Mouse (Mus musculus): Measurements from ENCODE around the gene Tspan5.

Tspan5 gene

DNA sequence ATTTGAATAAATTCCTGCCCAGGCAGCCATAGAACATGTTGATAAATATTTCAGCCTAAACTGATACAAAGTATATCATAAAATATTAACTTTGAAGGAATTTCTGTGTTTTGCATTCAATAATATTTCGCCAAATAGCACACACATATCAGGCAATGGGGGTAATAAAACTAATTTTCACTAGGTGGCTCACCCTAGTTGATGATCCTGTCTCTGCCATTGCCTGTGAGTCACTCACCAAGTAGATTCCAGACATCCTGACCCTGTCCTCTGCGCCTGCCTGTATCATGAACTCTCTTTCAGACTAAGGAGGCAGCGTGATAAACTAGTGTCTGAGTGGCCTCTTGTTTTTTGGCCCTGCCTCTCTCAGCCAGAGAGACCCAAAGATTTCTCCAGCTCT lies 105.8 kb downstream of the Tspan5 start:
- no peak for DNase-seq (ENCODE audit: low spot score)

- no peak for DNase-seq (ENCODE audit: low spot score)
Observed at GRCm38 (mm10) chr3:138849755-138850301, 107.8 kb downstream of the Tspan5 start.

DNA sequence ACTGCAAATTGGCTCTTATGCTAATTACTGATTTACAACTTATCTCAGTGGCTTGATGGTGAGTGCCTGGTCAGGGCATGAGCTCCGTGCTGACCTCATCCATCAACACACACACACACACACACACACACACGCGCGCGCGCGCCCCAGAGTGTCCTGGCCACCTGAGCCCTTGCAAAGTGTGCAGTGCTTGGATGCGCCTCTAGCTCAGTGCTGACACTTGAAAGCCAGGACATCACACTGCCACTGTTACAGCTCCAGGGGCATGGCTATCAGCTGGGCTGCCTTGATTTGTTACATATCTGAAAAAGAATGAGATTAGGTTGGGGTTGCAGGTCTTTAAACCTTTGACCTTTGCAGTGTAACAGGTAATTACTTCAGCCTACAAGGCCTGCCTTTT lies 109.9 kb downstream of the Tspan5 start:
- no peak for DNase-seq (ENCODE audit: low spot score)

- DNase-seq (ENCODE audit: low spot score) = no peak
Observed at GRCm38 (mm10) chr3:138852982-138853689, 111.1 kb downstream of the Tspan5 start.

DNA sequence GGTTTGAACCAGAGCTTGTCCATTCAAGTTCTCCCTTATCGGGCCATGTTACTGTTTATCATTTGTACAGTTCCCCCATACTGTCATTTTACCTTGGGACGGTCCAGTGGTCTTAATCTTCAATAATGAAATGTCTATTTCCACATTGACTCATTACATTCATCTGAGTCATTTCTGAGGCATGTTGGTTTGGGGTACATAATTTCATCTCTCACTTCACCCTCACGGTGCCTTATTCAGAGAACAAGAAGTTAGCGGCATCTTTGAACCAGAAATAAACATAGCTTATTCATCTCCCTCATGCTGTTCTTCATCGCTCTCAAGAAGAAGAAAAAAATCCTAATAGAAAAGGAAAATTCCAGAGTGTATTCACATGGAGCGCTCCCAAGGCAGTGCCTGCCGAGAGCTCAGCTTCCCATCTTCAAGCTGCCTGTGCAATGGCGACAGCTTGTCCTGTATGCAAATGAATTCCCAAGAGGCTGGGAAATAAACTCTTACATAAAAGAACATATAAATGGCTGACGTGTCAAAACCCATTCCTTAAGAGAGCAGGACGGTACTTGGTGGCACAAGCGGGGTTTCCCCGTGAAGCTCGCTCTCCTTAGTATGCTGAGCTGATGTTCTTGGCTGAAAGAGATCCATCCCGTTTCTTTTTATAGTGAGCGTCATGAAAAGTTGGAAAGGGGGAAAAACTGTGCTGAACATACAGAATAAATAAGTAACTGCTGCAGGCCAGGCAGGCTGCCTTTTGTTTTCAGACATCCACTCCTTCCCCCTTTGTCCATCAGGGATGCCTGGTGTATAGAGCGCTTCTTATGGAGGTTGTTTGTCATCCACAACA lies 112.2 kb downstream of the Tspan5 start:
- no peak for DNase-seq (ENCODE audit: low spot score)

DNA sequence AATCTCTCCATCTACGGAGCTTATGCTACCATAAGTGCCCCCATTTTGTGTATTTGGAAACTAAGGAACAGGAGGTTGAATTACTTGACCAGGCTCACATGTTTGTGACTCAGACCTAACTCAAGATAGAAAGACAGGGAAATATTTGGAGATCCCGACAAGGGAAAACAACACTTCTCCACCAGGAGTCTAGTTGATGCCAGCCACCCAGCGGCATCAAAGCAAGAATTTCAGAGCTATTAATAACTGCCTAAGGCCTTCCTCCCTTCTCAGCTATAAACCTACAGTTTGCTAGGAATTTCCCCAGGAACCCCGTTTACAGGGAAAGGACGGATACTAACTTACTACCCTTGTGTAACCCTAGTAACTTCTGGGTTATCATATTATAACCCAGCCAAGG lies 113.4 kb downstream of the Tspan5 start:
- no peak for DNase-seq (ENCODE audit: low spot score)

- no peak for DNase-seq (ENCODE audit: low spot score)
Observed at GRCm38 (mm10) chr3:138856946-138857345, 115.0 kb downstream of the Tspan5 start.

DNA sequence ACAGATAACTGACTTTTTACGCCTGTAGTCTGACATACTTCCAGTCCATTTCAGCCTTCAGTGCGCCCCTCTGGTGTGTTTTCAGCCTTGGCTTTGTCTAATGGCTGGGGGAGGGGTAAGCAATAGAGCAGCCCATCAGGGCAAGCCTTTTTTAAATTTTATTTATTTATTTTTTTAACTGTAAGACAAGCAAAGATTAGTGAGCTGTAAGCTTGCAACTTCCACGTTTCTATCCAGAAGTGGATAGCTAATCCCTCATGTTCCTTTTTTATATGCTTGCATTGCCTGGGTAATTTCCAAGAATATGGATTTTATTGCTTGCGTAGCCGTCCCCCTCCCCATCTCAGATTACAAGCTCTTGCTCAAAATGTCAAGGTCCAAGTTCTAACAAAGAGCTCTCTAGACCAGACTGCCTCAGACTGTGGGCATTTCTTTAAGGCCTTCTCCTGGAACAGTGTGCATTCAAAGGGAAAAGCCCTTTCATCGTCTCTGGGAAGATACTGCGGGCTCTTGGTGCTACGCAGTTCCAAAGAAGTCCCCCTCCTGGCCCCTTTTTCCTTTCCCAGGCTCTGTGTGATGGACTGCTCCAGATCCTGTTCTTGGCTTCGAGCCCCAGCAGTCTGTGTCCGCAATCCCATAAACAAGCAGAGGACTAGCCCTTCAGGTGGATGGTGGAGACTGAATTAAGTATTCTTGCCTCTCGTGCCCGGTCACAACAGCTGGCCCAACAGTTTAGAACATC lies 116.0 kb downstream of the Tspan5 start:
- DNase-seq (ENCODE audit: low spot score) = no peak

DNA sequence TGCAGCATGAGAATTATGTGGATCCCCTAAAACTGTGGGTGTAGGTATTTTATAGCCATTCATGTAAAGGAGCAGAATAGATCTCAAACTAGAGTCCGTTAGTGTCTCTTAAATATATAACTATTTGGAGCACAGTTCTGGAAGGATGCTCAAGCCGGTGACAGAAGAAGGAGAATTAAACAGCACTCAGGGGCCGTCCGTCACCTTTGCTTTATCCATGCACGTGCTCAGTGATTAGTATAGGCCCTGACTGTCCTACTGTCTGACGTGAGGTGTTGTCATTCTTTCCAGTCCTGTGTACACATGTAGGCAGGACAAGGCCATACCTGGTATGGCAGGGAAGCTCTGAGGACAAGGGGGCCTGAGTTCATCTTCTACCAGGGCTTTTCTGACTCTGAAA lies 116.7 kb downstream of the Tspan5 start:
- no peak for DNase-seq (ENCODE audit: low spot score)

GRCm38 (mm10) chr3:138859166-138859565 lies 117.2 kb downstream of the Tspan5 start:
- DNase-seq (ENCODE audit: low spot score) = no peak

- DNase-seq (ENCODE audit: low spot score) = no peak
Observed at GRCm38 (mm10) chr3:138859666-138860065, 117.7 kb downstream of the Tspan5 start.

GRCm38 (mm10) chr3:138860257-138860760 lies 118.3 kb downstream of the Tspan5 start:
- DNase-seq (ENCODE audit: low spot score) = no peak

- DNase-seq (ENCODE audit: low spot score) = no peak
Observed at GRCm38 (mm10) chr3:138861032-138861431, 119.0 kb downstream of the Tspan5 start.

GRCm38 (mm10) chr3:138861589-138861988 lies 119.6 kb downstream of the Tspan5 start:
- no peak for DNase-seq (ENCODE audit: low spot score)

DNA sequence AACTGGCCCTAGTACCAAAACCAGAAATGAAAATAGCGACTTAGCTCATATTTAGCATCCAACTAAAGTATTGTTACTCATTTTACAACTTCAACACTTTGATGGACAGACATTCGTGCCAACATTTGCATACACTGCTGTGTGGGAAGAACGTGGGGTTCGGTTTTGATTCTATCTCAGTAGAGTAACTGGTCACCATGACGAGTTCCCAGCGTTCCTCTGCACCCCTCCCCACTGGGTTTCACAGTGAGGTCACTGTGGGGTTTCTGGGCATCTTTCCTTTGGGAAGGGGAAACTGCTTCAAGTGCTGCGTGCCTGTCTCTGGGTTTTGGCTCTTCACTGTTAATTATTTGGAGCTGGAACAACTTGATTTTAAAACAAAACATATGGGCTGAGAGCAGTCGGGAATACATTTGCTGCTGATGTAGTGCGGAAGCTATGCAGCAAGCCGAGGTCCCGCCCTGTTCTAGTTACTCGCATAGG lies 122.2 kb downstream of the Tspan5 start:
- peak; percentile 5 for DNase-seq (ENCODE audit: low spot score)

DNA sequence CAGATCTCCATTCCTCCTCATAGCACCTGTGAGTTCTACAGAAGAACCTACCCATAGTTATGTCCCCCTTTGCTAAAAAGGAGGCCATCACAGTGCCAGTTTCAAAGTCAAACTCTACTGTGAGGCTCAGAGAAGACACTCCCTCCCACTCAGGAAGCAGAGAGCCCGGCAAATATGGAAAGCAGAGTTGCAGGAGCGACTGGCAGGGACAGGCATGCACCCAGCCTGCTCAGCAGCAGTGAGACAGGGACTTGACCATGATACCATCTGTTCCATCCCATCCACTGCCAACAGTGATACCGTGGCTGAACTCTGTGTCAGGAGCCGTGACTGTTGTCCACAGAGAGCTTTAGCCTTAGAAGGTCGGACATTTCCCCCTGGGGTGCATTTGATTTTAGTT lies 123.3 kb downstream of the Tspan5 start:
- peak; percentile 8 for DNase-seq (ENCODE audit: low spot score)

DNA sequence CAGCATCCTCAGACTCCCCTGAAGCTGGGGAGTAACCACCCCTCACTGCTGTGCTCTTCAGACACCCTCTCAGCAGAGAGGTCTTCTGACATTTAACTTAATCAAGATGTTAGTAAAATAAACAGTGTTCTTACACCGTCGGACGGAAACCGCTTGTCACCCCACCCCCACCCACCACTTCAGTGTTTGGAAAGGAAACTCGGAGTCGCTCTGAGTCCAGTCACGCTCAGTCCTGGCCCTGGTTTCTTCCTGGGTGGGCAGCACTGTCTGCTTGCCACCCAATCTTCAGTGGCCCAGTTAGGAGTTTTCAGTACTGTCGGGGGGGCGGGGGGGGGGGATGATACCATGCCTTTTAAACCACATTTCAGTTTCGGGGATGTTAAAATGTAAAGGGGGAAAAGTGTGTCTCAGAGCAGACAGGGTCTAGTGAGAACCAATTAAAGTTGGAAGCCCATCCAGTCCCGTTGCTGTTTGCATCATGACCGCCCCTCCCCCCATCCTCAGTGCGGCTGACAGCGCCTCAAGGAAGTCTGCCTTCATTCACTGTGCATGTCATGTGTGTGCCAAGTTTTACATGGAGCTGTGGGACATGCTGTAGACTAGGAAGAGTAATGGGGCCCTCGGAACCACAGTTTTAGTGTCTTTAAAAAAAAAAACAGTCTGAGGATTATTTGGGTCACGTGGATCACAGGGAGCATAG lies 125.3 kb downstream of the Tspan5 start:
- DNase-seq (ENCODE audit: low spot score) = no peak

DNA sequence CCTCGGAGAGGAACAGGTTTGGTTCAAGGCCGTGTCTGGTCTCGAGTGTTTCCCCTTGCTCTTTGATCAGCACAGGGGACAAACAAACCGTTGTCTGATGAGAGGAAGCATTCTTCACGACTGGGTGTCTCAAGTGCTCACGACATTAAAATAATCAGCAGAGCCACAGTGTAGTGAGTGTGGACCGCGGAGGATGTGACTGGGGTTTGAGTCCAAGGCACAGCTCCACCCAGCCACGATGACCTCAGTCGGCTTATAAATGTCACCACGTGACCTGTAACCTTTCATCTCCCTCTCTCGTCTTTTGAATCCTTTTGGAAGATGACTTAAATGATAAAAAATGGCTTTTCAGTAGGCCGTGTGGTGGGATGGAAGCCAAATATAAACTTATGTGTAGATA lies 126.4 kb downstream of the Tspan5 start:
- no peak for DNase-seq (ENCODE audit: low spot score)

GRCm38 (mm10) chr3:138875282-138875681 lies 133.3 kb downstream of the Tspan5 start:
- DNase-seq (ENCODE audit: low spot score) = no peak

GRCm38 (mm10) chr3:138875936-138876335 lies 133.9 kb downstream of the Tspan5 start:
- DNase-seq (ENCODE audit: low spot score) = no peak

- no peak for DNase-seq (ENCODE audit: low spot score)
Observed at GRCm38 (mm10) chr3:138876418-138876817, 134.4 kb downstream of the Tspan5 start.

Measured in adipocyte (in vitro differentiated cells).